Mouse (Mus musculus) monocyte, adult 5-6 weeks (primary cell): ENCODE results near the gene Olfr250. TPM values are rescaled to one million over a fixed set of nuclear protein-coding genes. Genes with fewer than 3 reads are reported as not detected.
"Not testable (repeated sequence)": the region's sequence is repeated elsewhere in the genome, so short reads cannot be mapped to it uniquely, and the experiment has no call there.

Source experiments
- ATAC-seq: fragments of 153-309, 156-312 bp; replicated peaks from 2 replicates; pipeline ENCODE4 v1.8.0; 2017; ENCODE audit warnings: mild to moderate bottlenecking; ENCODE audit not compliant: low TSS enrichment, insufficient number of reproducible peaks, severe bottlenecking, poor library complexity, low FRiP score
- total RNA-seq: library from RNA; stranded (forward); fragments of 200-1000, 200-491, 200-594 nt; gene quantifications from 3 replicates; pipeline ENCODE4 v1.2.3, GENCODE M21; 2017

Gene Olfr250
- total RNA-seq: not detected in 3 replicates

DNA sequence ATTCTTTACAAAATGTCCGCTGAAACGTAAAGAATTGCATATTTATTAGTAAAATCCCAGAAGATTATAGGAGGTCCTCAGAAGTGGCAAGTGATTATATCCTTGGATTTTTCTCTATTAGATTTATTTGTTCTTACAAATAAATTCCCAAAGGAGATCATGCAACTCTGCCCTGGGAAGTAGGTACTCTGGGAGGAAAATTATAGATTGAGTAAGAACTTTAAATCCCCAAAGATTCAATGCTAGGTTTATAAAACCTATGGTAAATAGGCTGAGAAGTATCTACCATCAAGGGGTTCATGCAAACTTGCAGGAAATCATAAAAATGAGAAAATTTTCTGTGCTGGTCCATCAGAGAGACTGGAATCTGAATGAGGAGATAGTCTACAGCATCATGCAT, at the start of gene Olfr250:
Gene Olfr250 (plus strand): TSS at position 301 of the 400 bp plus-strand sequence.
- ATAC-seq: no peak

DNA sequence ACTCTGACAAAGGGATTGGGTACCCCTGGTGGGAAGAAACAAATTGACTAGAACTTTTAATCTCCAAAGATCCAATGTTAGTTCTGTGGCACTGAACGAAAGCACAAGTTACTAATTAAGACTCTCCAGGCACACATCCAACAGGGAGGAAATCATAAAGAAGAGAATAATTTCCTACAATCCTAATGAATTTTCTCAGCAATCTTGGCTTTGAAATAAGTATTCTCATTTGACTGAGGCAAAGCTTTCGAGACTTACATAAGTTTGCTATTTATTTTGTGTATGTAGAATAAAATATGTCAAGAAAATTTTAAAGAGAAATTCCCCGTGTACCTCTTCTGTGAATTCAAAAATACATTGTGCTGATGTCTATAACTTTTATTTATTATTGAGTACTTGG, 37.9 kb upstream of the Olfr250 start, which contains the start of gene Olfr25:
Gene Olfr25 (plus strand): TSS at position 301 of the 400 bp plus-strand sequence.
- ATAC-seq: no peak

GRCm38 (mm10) chr9:38348111-38348510, 18.6 kb upstream of the Olfr250 start, which contains the start of gene Olfr898:
TSS of gene Olfr898 (plus strand) at chr9:38348411.
- no peak for ATAC-seq

- ATAC-seq: no peak
These were observed 10.1 kb downstream of the Olfr250 start, which contains the start of gene Olfr251 for GRCm38 (mm10) chr9:38376786-38377185. TSS of gene Olfr251 (plus strand) at chr9:38377086.

DNA sequence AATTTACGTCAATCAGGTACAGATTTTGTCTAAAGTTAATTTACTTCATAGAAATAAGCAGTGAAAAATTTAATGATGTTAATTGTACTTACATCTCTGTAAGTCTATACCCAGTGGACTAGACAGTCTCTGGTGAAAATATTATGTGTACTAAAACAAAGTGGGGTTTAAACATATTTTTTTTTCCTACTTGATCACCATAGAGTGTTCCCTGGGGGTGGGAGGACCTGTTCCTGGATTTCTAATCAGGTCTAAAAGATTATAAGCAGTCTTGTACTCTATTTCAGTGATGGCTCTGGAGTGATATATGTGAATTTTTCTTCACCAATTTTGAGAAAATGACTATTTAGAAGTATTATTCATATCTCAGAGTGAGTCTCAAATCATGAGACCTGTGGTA, 34.7 kb downstream of the Olfr250 start, which contains the start of gene Olfr147:
Gene Olfr147 (plus strand): TSS at position 301 of the 400 bp plus-strand sequence.
- no peak for ATAC-seq

- ATAC-seq: not testable (repeated sequence)
These were observed 40.8 kb downstream of the Olfr250 start for GRCm38 (mm10) chr9:38407502-38407901.

GRCm38 (mm10) chr9:38413502-38413901, 46.8 kb downstream of the Olfr250 start:
- not testable (repeated sequence) for ATAC-seq

Other genes with a start within 250 kb of the Olfr250 start
- gene Olfr890, start 224.4 kb upstream of the Olfr250 start, total RNA-seq: not detected in 3 replicates
- not detected in 3 replicates for gene Olfr891, start 186.1 kb upstream of the Olfr250 start, total RNA-seq
- not detected in 3 replicates for gene Olfr893, start 158.5 kb upstream of the Olfr250 start, total RNA-seq
- not detected in 3 replicates for gene Olfr894, start 148.8 kb upstream of the Olfr250 start, total RNA-seq
- gene Olfr143, start 114.1 kb upstream of the Olfr250 start, total RNA-seq: not detected in 3 replicates
- not detected in 3 replicates for gene Olfr895, start 99.0 kb upstream of the Olfr250 start, total RNA-seq
- not detected in 3 replicates for gene Olfr896-ps1, start 75.8 kb upstream of the Olfr250 start, total RNA-seq
- 0.32 TPM in 1 of 3 replicates, not detected in the others for gene Olfr25, start 37.8 kb upstream of the Olfr250 start, total RNA-seq
- not detected in 3 replicates for gene Olfr898, start 18.5 kb upstream of the Olfr250 start, total RNA-seq
- gene Olfr251, start 10.2 kb downstream of the Olfr250 start, total RNA-seq: not detected in 3 replicates
- not detected in 3 replicates for gene Olfr147, start 34.8 kb downstream of the Olfr250 start, total RNA-seq
- gene Olfr901, start 62.6 kb downstream of the Olfr250 start, total RNA-seq: not detected in 3 replicates
- gene Olfr902, start 80.8 kb downstream of the Olfr250 start, total RNA-seq: not detected in 3 replicates
- gene Olfr904, start 96.2 kb downstream of the Olfr250 start, total RNA-seq: not detected in 3 replicates
- gene Olfr905, start 104.2 kb downstream of the Olfr250 start, total RNA-seq: not detected in 3 replicates
- gene Olfr906, start 120.2 kb downstream of the Olfr250 start, total RNA-seq: not detected in 3 replicates
- not detected in 3 replicates for gene Olfr907, start 128.9 kb downstream of the Olfr250 start, total RNA-seq
- gene Olfr911-ps1, start 154.7 kb downstream of the Olfr250 start, total RNA-seq: not detected in 3 replicates
- gene Olfr910, start 171.0 kb downstream of the Olfr250 start, total RNA-seq: not detected in 3 replicates
- not detected in 3 replicates for gene Olfr912, start 213.3 kb downstream of the Olfr250 start, total RNA-seq
- not detected in 3 replicates for gene Olfr913, start 225.9 kb downstream of the Olfr250 start, total RNA-seq
- not detected in 3 replicates for gene Olfr914, start 238.2 kb downstream of the Olfr250 start, total RNA-seq